Mouse (Mus musculus) stomach, postnatal 0 days (tissue): ENCODE results near the gene Zfp202.

Experiments used
- CTCF ChIP-seq: IDR thresholded peaks from 2 replicates; pipeline ENCODE4 v1.5.1; 2016; ENCODE audit warnings: antibody characterized with exemption, low read depth, mild to moderate bottlenecking, moderate library complexity
- EP300 ChIP-seq: optimal IDR thresholded peaks from 2 replicates; pipeline ENCODE3; 2016; ENCODE audit warnings: antibody characterized with exemption

GRCm38 (mm10) chr9:40241223-40241801, 49.2 kb downstream of the Zfp202 start:
- TF ChIP-seq CTCF (no peak), EP300 (no peak)
